Mouse (Mus musculus) testis, postnatal 10 days (tissue): ENCODE data around the gene Gm20425.
"Not testable (repeated sequence)": the region's sequence is repeated elsewhere in the genome, so short reads cannot be mapped to it uniquely, and the experiment has no call there.

Source experiments
- DNase-seq: peaks from one replicate; pipeline ENCODE4 v3.0.0; 2021; ENCODE audit warnings: low spot score

Gm20425 gene

DNA sequence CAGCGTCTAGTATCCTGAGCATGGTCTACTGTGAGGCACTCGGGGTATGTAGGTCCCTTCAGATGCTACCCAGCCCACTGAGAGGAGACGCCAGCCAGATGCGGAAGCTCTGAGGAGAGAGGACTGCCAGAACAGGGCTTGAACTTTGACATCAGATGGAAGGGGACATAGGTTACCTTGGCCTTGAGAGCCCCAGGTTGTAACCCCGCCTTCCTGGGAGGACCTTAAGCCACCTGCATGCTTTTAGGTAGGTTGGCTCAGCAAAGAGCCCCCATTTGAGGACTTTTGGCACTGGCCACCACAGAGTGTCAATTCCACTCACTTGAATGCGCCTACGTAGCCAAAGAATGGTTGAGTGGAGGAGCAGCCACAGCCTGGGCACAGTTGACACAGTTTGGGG is 5.4 kb downstream of the Gm20425 start:
- no peak for DNase-seq

DNA sequence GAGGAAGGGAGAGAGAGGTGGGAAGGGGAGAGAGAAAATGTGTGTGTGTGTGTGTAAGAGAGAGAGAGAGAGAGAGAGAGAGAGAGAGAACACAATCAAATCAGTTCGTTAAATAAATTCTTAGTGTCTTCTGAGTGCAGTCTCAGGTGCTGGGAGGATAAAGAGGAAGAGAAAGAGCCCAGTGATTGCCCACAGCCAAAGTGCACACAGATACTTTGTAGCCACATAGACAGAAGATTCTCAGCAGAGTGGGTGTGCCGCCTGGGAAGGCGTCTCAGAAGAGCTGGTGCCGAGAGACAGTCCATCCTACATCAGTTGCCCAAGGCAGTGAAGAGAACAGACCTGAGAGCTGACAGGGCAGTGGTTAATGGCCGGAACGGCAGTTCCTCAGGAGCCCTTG is 15.8 kb downstream of the Gm20425 start:
- no peak for DNase-seq

DNA sequence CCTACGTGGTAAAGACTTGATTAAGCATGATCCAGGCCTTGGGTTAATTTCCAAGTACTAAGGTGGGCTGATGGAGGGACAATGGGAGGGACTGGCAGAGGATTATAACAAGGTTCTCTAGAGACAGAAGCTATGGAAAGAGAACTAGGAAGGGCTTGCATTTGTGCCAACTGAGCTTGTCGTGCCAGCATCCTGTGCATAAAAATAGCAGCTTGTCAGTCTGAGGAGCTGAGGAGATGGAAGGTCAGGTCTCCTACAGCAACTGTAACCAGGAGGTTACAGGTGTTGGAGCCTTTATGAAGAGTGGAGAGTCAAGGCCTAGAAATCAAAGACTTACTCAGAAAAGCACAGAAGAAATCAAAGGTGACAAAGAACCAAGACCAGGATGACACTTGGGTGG is 16.5 kb downstream of the Gm20425 start:
- no peak for DNase-seq

DNA sequence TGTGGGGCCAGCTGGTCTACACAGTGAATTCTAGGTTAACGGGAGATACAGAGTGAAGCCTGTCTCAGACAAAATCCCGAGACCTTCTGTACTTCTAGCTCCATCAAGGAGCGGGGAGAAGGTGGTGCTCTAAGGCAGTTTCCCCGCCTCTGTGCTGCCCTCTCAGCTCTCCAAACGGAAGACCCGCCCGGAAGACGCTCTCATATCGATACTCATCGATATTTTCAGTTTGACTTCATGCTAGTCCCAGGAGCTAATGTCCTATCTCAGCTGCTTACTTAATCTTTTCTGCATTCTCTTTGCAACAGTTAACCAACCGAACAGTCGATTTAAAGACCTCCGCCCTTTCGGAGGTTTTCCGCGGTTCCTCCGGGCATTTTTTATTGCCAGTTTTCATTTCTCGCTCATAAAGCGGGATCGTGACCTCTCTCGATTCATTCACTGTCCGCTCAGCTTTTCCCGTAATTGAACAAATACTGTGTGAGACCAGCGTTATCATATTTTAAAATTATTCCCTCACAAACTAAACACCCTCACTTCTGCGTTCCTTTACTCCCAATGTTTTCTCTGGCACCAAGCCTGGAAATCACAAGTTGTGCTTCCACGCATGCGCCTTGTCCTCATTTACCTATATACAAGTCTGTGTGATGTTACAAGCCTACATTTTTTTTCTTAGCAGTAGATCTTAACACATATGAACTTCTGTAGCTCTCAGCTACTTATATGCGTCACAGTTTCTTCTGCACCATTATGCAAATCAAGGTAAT is 17.3 kb downstream of the Gm20425 start:
- no peak for DNase-seq

DNA sequence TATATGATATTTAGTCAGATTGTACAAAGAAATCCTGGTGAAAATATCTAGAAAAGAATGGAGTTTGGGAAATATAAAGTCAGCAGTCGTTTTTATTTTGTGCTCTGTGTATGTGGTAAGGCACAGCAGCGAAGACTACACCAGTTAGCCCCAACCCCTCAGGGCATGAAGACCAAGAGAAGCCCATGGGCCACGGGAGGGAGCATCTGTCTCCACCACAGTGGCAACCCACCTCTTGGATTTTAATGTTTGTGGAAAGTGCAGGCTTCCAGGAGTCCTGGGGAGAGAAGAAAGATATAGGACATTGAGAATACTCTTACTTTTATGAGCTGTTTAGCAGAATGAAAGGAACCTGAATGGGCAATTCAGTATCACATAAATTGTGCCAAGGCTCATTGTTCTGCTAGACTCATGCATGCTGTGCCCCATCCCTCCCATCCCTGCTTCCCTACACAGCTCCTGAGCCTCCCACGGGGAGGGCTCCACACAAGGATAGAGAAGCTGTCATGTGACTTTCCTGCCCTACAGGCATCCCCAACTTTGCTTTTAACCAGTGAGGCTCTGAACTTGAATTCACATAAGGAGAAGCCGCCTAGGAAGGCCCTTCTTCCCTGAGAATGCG is 21.2 kb downstream of the Gm20425 start:
- no peak for DNase-seq

DNA sequence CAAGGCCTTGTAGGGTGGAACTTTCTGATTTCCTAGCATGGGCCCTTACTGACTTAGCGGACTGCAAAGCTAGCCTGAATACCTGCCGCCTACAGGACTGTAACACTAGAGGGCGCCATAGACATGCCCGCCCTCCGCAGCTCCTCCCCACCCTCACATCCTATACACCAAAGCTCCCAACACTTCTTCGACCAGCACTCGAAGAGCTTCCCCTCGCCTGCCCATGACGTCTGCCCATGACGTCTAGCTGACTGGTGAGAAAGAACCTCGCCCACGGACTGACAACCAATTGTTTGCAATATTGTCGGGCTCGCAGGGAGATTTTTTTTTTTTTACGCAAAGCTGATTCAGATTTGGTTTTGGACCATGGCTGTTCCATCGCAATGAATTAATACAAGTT is 22.3 kb downstream of the Gm20425 start:
- DNase-seq = peak; percentile 63

DNA sequence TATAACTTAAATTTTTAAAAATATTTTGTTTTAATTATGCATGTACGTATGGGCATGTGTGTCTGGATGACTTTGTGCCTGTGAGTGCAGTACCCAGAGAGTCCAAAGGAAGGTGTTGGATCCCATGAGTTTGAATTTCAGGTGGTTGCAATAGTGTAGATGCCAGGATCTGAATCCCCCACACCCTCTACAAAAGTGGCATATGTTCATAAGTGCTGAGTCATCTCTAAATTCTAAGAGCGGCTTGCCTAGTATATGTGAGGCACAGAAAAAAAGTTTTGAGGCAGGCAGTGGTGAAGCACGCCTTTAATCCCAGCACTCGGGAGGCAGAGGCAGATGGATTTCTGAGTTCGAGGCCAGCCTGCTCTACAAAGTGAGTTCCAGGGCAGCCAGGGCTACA is 24.3 kb downstream of the Gm20425 start:
- DNase-seq = no peak

DNA sequence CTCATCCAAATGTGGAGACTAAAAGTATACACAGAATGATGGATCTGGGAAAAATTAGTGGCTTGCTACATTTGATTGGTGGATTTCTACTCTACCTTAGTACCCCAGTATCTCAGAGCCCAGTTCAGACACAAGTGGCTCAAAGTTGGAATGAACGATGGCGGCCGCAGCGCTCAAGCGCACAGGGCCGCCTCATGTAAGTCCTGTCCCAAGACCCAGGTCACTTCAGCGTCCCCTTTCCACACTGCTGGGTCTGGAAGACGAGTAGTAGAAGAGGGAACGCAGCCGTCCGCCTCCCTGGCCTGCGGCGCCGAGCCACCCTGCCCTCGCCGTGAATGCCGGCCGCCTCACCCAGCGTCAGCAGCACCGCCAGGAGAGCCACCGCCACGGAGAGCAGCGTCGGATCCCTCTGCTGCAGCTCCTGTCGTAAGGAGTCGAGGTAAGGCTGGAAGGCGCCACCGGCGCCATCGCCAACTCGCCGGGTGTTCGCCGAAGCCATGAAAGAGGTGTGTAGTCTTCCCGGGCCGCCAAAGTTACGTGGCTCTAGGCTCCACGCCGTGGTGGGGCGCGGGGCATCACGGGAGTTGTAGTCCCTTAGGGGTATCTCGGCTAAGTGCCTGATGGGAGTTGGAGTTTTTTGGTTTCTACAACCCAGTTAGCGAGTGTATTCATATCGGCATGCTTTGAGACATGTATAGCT is 28.4 kb downstream of the Gm20425 start, which contains the start of gene Srprb:
Gene Srprb, minus strand, starts transcription at position 577 of the 700 bp plus-strand sequence.
- DNase-seq = peak; percentile 96

DNA sequence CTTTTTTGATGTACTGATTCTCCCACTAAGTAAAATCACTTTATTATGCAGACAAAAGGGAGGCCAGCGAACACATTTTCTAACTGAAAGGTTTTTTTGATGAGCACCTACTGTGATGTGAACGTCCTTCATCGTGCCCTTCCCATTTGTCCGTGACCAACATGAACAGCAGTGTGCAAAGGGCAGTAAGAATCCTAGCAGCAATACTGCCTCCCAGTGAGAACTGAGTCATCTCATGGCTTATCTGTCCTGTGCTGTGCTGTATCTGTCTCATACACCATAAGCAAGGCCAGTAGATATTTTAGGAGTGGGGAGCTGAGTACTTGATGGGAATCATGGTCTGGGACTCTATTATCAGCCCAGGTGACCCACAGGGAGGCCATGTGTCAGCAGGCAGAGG is 41.7 kb downstream of the Gm20425 start:
- DNase-seq = no peak

DNA sequence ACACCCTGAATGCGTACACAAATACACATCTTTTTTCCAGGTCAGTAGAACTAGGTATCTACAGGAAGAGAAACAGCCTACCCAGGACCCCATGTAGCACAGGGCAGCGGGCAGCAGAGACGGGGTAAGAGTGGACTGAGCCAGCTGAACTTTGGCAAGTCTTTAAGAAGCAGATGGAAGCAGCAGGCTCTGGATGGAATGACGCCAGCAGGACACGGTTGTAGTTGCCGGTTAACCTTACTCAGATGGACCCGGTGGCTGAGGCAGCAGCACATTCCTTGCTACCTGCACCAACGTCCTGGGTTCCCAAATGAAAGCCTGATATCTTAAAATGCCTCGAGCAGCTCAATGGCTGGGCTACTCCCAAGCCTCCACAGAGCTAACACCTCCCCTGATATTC is 43.4 kb downstream of the Gm20425 start:
- peak; percentile 54 for DNase-seq

DNA sequence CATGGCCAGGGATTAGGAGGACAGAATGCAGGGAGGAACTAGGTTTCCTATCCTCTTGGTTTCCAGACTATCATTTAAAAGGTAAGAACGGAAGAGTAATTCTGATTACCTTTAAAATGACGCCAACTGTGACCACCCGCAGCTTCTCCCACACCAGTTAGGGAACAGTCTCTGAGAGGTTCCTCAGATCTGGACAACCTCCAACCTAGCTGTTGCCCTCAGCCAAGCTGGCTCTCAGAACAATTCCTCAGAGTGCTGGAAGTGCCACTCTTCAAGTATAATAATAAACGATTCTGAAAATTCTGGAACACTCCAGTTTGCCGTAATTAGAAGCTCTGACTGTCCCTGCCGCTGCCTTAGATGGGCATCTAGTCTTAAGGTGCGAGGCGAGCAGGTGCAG is 44.2 kb downstream of the Gm20425 start:
- no peak for DNase-seq

DNA sequence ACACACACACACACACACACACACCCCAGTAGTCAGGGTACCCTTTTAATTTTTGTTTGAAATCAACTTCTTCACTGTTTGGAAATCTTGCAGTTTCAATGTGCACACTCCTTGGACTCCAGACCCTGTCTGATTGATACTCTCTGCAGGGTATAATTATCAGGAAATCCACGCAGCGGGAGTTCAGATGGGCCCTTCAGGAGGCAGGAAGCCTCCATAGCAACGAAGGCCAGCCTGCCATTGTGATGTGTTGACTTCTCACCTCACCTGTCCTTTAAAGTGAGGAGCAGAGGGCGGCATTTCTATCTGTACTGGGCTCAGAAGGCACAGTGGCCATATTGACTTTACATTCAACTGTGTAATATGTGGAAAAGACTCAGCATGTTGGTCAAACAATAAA is 45.3 kb downstream of the Gm20425 start:
- DNase-seq = no peak

DNA sequence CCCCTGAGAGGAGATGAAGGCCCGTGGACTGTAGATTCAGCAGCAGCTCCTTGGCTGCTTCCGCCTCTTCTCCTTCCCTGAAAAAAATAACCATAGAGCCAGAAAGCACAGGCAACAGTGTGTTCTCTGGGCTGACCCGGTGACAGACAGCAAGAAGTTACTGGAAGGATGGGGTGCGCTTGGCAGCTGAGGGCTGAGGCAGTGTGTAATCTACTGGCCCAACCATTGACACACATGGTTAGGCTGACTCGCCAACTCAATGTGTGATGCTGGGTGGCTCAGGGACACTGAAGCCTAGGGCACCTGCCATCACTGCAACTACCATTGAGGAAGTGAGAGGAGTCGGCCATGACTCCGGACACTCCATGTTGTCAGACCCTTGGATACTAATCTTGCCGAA is 48.2 kb downstream of the Gm20425 start:
- no peak for DNase-seq

DNA sequence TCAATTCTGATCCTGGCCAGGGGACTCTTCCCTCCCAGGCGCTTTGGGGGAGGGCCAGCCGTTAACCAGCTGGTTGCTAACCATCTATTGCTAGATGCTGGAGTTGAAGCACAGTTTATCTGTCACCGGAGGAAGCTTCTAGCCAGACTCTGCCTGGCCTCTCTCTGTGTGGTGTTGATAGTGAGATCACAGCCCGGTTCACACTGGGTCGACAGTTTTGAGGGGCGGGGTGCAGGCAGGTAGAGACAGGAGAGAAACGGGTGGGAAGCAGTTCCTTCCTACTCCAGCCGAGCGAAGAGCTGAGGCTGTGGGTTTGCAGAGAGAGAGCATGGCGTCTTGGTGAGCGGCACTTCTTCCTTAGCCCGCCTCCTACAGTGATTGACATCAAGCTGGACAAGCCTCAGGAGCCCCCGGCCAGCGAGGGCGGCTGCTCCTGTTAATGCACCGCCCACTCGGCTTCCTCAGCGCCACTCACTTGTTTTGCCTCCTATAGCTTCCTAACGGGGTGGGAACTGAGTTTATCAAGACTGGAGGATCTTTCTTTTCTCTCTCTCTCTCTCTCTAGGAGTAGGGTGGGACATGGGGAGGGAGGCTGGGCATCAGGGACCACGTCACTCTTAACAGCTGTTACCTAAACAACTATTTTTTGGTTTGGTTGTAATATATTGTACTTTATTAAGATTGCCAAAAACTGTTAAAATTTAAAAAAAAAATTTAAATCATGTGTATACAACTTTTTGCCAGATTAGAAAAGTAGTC is 49.1 kb downstream of the Gm20425 start:
- DNase-seq = peak; percentile 81

DNA sequence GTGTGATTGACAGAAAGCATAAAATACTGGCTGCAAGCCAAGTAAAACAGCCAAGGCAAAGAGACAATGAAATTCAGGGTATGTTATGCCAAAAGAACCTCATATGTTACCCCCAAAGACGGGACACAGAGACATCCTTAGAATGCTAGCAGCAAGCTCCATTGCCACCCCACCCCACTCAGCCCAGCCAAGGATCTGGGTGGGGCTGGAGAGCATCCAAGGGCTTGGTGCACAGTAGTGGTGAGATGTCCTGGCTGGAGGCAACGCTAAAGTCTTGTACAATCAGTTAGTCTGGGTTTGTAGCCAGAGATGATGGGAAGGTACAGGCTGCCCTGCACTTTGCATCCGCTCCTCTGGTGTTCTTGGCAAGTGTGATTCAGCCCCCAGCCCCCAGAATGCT is 49.8 kb downstream of the Gm20425 start:
- DNase-seq = peak; percentile 81

DNA sequence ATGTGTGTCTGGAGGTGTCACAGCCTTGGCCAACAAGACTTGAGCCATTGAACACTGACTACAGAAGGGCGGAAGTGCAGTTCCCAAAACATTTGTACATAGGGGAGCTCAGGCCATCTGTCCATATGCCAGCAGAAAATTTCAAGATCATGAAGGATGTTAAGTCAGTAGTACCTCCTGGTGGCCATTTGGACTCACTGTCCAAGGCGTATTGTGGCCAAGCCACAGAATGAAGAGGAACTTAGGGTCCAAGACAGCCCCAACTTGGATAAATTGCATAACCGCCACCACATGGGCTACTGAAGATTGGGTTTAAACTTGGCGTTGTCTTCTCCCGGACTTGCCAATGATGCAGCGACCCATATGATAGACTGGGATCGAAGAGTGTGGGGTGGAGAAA is 54.4 kb downstream of the Gm20425 start:
- no peak for DNase-seq

DNA sequence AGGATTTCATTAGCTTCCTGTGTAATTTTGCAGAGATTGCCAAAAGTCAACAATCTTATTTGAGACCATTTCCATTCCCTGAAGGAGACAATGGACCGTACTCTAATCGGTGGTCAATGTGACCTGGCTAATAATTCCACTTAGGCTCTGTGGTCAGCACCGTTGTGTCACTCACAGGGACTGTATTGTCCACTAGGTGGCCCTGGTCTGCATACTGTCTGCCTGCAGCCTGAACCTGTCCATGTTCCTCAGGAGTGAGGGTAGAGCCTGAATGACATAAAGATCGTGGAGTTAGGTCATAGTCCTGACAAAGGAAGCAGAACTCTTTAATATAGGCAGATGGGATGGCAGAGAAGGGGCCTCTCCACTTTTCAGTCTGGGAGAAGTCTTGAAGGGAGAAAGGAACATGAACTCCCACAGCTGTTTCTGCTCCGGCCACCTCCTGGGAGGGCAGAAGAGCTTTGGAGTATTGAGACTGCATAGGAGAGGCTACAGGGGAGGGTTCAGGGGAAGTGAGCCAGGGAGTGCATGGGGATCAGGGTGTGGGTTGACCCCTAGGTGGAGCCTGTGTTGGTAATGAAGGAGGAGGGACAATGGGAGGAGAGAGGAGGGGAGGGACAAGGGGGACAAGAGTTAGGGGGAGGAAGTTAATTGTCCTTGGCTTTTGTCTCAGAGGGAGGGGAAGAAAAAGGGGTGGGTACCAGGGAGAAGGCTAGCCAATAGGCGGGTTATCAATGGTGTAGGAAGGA is 55.2 kb downstream of the Gm20425 start:
- no peak for DNase-seq

DNA sequence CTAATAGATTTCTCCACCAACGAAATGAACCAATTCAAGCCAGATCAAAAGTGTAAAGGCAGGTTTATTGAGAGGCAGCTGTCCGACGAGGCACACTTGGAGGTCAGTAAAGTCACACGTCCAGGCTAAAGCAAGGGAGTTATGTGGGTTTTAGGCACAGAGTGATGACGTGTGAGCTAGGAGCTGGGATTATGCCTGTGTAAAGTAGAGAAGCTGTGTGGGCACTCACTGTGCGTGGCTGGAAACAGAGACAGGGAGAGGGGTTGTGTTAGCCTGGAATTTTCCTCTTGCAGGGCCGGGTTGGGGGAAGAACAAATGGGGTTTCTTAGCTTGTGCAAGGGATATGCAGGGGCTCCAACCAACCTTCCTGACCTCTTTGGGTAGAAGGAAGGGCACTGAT is 61.3 kb downstream of the Gm20425 start:
- no peak for DNase-seq

DNA sequence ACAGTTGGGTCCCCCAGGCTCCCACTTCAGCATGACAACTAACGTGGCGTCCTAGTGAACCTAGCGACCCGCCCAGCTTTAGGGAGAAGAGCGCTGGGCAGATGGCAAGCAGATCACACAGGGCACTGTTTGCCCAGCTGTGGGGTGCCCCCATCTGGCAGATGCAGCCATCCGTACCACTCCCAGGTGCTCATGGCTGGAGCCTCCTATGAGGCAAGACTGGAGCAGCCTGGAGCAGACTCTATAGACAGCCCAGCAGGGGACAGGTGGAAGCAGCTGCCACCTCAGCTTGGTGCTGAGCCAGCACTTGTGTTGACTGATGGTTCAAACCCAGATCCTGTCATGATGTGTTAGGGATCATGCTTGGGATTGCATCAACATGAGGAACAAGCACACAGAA is 62.1 kb downstream of the Gm20425 start:
- DNase-seq = no peak

DNA sequence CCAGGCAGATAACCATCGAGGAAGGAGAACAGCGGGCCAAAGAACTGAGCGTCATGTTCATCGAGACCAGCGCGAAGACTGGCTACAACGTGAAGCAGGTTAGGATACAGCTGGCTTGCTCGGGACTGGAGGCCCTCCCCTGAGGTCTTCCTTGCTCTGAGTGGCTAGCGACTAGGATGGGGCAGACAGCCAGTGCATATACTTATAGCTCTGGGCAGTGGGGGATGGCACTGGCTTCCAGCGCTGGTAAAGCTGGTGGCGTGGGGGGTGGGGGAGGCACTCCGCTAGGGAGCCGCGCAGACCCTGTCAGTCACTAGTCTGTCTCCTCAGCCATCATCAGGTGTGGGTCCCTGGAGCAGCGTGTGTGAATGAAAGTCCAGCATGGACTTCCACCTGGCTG is 66.3 kb downstream of the Gm20425 start:
- no peak for DNase-seq

DNA sequence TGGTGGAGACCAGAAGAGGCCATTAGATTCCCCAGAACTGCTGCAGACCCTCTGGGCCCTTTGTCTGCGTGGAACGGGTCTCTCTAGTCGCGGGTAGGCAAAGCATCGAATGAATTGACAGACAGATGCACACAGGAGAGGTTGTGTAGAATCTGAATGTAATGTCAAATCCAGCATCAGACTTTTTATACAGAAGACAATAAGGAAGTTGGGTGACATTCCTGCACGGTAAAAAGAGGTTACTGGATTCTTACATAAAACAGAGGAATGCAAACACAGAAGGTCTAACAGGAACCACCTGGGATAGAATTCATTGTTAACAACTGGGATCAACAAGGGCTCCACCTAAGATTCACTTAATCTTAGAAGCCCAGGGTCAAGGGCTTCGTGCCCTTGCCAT is 74.9 kb downstream of the Gm20425 start:
- DNase-seq = not testable (repeated sequence)

DNA sequence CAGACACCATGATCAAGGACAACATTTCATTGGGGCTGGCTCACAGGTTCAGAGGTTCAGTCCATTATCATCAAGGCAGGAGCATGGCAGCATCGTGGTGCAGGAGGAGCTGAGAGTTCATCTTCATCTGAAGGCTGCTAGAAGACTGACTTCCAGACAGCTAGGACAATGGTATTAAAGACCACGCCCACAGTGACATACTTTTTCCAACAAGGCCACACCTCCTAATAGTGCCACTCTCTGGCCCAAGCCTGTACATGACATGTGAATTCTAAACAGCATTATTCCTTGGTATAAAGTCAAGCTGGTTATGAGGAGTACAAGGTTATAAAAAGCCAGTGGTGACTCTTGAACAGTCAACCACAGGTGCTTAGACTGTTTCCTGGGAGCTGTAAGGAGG is 75.5 kb downstream of the Gm20425 start:
- DNase-seq = no peak
